Mouse (Mus musculus): ENCODE data around the gene Syngap1.
"Not testable (repeated sequence)": the region's sequence is repeated elsewhere in the genome, so short reads cannot be mapped to it uniquely, and the experiment has no call there.

Gene Syngap1

DNA sequence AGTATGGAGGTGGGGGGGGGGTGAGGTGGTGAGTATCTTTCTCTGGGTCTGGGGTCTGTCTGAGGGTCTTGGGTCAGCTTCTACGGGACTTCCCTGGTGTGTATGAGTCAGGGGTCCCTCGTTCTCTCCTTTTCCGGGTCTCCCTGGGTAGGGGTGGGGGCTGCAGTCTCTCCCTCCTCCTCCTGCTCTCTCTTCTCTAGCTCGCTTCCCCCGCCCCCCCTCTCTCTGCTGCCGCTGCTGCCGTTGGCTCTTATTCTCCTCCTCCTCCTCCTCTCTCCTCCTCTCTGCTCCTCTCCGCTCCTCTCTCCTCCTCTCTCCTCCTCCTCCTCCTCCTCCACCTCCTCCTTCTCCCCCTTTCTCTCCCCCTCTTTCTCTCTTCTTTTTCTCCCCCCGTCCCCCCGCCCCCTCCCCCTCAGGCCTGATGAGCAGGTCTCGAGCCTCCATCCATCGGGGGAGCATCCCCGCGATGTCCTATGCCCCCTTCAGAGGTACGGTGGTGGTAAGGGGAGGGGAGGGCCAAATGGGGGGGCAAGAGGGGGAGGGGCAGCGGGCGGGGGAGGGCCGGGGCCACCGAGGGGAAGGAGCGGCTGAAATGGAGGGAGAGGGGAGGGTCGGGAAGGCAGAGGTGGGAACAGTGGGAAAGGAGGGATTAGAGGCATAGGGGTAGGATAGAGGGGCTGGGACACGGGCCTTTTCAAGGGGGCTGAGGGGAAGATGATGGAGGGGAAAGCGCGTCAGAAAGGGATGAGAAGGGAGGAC, at the start of gene Syngap1:
Gene Syngap1 (plus strand): TSS at position 223 of the 759 bp plus-strand sequence.
- peak; percentile 55 for DNase-seq (ENCODE audit: low spot score)

DNA sequence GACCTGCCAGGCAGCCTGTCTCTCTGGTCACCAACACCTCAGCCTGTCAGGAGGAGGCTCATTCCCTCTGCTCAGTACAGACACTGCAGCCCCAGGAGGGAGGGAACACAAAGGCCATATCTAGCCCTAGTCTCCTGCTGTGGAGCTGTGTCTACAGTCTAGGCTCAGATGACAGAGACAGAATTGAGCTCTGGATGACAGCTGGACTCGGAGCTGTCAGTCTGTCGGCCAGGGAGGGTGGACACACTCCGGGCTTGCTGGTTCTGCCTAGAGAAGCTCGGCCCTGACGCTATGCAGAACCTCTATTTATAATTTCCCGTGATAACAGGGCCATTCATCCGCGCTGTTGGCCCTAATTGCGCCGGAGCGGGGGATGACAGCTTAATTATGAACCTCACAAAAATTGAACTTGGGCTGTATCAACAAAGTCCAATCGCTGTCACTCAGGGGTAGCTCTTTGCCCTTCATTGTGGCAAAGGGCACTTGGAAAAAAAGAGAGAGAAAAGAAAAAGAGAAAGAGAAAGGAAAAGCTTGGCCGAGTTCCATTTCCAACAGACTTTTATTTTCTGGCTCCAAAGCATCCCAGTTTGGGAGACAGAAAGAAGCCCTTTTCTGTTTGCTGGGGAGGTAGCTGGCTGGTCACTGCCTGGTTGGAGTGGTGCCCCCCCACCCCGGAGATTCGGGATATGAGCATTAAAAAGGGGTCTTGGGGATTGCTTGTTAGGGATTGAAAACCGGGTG, 48.2 kb upstream of the Syngap1 start:
- DNase-seq (ENCODE audit: low spot score): no peak

DNA sequence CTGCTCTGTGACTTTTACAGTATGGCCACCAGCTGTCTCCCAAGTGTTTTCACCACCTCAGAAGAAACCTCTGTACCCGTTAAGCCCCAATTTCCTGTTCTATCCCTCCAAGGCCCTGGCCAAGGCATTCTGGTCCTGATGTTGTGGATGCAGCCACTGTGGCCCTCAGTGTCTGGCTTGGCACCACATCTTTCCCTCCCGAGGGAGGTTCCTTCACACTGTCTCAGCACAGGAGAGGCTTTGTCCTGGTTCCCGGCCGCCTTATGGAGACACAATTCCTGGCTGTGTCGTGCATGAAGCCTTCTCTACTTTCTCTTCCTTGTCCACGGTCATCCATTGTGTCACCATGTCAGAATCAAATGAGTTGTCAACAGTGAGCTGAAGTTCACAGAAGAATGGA, 47.6 kb upstream of the Syngap1 start:
- no peak for DNase-seq (ENCODE audit: low spot score)

DNA sequence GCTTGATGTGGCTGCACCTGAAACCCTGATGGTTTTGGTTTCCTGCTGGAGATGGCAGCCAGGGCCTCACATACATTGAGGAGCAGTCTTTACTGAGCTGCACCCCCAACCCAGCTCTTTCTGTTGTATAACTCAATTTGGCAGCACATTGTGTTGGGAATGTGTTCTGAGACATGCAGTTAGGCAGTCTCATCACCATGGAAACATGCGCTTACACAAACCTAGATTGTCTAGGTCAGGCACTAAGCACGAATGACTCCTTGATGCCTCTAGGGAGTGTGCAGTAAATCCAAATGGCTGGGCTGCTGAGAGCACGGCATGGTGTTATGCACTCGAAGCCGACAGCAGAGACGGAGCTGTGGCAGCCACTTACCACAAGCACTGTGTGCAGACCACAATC, 46.7 kb upstream of the Syngap1 start:
- DNase-seq (ENCODE audit: low spot score): no peak

DNA sequence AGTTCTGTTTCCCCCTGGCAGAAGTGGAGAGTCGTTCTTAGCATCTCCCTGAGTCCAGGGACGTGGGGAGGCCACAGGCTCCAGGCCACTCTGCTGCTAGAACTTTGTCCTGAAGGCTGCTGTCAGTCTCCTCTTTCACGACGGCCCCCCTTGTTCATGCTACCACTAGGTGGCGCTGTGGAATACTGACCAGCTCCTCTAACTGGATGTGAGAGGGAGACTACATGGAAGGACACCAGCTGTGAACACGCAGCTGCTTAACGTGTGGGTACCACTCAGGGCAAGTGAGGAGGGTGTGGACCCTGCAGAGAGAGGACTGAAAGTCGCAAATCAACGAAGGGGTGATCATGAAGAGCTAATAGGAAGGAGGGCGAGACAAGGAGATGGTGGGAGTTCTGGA, 45.5 kb upstream of the Syngap1 start:
- DNase-seq (ENCODE audit: low spot score): no peak

DNA sequence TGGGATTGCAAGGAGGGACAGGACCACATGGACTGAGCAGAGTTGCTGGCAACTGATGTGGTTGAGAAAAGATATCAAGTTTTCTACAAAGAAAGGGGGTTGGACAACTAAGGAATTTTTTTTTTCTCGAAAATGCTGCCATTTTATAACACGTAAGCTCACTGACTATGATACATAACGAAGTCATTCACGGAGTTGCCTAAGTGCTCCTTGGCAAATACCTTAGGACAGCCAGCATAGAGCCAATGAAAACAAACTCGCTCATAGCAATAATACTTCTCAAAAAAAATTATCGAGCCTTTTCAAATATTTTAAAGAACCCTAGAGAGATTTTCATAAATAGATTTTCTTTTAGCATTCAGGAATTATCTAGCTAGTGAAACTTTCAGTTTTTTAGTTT, 40.1 kb upstream of the Syngap1 start:
- no peak for DNase-seq (ENCODE audit: low spot score)

DNA sequence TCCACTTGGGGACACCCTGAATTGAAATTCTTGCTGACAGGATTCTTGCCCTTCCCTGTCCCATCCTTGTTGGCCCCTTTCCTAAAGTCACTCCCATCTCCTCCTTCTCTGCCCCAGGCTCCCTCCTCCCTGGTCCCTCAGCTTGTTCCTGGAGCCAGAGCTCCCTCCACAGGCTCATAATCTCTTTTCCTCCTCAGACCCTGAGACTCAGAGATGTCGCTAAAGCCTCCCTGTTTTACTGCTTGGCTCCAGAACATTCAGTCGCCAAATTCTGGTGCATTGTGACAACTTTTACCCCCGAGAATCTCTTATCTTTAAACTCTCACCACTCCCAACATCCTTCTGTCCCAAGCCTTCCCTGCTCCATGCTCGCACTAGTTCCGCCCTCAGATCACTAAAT, 36.7 kb upstream of the Syngap1 start:
- no peak for DNase-seq (ENCODE audit: low spot score)

DNA sequence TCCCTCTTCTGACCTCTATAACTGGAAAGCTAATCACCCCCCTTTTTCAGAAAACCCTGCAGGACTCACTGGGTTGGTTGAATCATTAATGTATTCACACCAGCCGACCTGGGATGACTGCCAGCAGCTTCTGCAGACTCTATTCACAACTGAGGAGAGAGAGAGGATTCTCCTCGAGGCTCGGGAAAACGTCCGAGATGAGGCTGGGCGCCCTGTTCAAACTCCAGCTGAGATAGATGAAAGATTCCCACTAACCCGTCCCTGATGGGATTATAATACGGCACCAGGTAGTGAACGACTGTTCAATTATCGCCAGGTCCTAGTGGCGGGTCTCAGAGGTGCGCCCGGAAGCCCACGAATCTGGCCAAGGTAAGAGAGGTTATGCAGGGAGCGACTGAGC, 33.5 kb upstream of the Syngap1 start:
- DNase-seq (ENCODE audit: low spot score): not testable (repeated sequence)

DNA sequence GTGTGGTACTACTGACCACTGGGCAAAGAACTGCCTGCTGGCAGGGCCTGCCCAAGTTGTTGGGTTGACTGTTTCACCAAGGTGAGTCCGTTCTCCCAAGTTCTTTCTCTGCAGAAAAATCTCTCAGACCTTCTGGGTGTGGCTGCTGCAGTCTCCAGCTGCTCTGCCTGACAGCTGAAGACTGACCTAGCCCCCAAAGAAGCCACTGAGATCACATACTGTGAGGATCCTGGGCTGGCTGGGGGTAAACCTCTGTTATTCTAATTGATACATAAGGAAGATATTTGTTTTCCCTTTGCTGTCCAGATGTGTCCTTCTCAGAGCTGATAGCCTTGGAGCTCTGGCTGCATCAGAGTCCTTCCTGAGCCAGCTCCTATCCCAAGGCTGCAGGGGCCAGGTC, 25.8 kb upstream of the Syngap1 start:
- no peak for DNase-seq (ENCODE audit: low spot score)

DNA sequence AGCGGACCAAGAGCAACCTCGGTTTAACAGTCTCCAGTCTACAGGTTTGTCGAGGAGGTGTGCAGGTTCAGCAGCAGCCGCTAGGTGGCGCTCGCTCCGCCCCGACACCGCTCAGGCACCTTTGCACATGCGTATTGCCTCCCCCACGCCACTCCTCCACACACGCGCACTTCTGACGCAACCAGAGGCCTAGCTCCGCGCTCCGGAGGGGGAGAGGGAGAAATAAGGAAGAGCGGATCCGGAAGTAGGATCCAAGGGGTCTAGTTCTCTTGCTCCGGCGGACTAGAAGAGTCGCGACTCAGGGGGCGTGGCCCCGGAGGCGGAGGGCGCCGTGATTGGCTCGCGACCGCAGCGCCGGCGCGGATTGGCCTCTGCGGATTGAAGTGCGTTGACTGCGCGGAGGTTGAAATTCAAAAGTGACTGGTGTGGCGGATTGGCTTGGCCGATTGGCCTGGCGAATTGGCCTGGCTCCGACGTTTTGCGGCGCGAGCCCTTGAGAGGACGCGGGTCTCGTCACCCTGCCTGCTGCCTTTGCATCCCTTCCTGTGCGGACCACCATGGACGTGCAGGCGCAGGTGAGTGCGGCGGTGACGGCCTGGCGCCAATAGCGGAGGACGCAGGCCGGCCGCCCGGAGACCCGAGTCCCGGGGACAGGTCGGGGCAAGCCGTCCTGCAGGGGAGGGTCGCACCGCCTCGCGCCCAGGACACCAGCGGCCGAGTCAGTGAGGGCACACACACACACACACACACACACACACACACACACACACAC, 24.2 kb upstream of the Syngap1 start, which contains the start of gene Kifc5b:
Gene Kifc5b (plus strand): TSS at position 381 of the 772 bp plus-strand sequence.
- peak; percentile 99 for DNase-seq (ENCODE audit: low spot score)

DNA sequence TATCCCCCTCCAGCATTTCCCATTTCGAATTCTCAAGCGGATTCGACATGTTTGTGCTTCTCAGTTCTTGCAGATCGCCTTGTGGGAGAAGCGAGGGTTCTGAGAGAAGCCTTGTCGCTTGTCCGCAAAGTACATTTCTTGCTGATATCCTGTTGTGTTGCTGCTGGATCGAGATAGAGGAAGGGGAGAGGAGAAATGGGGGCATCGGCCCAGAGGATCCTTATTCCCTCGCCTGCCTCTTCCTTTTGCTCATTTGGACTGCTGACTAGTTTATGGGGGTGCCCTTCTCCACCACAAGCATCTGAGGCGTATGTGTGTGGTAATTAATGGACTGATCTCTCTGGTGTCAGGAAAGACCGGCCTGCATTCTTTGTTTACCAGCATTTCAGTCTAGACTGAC, 23.5 kb upstream of the Syngap1 start:
- DNase-seq (ENCODE audit: low spot score): not testable (repeated sequence)

DNA sequence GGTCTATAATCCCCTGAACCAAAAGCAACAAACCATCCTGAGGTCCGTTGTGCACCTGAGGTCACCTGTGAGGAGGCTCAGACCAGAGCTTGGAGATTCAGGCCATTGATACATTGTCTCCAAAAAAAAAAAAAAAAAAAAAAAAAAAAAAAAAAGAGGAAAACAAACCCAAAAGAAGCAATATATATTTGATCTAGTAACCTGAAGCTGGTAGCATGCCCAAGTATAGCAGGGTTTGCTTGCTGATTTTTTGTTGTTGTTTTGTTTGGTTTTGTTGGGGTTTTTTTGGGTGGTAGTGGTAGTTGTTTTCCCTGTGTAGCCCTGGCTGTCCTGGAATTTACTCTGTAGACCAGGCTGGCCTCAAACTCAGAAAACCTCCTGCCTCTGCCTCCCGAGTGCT, 22.7 kb upstream of the Syngap1 start:
- no peak for DNase-seq (ENCODE audit: low spot score)

DNA sequence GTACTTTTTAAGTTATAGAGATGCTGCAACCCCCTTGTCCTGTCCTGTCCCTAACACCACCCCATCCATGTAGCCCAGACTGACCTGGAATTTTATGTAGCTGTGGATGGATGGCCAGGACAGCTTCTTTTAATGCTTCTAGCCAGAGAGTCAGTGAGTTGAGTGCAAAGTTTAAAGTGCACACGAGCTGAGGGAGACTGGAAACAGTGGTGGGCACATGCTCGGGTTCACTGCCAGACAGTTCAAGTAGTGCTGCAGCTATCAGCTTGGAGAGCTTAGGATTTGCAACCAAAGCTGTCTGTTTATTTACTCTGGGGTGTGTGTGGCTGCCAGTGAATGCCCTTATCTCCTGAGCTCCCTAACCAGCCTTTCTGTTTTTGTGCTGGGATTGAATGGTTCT, 21.5 kb upstream of the Syngap1 start:
- DNase-seq (ENCODE audit: low spot score): peak; percentile 53

DNA sequence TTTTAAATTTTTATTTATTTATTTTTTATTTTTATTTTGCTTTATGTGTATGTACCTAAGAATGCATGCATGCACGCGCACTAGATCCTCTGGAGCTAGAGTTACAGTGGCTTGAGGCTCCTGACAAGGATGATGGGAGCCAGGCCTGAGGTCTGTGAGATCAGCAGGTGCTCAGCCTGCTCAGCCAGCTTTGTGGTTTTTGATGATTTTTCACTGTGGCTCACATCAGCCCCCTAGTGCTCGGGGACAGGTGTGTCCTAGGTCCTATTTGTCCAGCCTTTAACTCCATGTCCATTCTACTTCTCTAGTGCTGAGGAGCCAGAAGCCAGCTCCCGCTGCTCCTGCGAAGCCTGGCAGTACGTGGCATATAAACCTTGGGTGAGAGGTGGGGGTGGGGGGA, 18.7 kb upstream of the Syngap1 start:
- not testable (repeated sequence) for DNase-seq (ENCODE audit: low spot score)

DNA sequence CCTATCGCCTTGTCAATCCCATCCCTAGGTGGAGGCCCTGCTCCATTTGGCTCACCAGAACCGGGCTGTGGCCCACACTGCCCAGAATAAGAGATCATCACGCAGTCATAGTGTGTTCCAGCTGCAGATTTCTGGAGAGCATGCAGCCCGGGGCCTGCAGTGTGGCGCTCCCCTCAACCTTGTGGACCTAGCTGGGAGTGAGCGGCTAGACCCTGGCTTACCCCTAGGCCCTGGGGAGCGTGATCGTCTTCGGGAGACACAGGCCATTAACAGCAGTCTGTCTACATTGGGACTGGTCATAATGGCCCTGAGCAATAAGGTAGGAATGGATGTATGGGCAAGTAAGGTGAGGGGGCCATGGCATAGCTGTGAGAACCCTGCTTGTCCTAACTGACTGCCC, 15.6 kb upstream of the Syngap1 start:
- DNase-seq (ENCODE audit: low spot score): not testable (repeated sequence)

DNA sequence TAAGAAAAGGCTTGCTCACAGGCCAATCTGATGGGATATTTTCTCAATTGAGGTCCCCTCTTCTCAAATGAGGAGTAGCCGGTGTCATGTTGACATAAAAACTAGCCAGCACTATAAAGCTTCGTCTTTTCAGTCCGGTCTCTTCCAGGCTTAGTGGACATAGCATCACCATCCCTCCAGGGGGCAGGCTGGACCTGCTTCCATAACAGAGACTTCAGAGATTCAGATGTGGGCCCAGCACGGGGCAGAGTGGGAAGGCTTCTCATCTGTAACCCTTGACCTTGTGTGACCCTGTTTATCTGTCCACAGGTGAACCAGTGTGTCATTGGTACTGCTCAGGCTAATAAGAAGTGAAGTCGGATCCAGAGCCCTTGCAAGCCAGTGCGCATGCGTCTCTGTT, 9.3 kb upstream of the Syngap1 start:
- not testable (repeated sequence) for DNase-seq (ENCODE audit: low spot score)

DNA sequence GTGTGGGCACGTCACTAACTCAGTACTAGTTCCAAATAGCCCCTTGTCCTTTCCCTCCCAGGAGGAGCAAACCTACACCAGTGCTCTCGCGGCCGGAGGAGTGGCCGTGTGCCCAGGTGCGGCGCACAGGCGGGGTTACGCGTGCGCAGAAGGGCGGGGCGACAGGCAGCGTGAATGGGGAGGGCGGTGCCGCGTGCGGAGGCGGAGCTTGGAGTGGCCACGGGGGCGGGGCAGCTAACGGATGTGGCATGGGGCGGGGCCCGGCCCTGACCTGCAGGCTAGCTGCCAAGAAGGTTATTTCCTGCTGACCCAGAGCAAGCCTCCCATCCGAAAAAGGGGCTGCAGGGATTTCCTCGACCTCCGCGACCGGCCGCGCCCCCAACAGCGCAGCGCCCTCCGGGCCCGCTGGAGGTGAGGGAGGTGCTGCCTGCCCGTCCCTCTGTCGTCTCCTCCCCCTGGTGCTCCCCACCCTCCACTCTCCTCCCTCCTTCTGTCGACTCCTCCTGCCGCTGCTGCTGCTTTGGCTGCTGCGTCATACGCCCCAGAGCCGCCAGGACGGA, 8.1 kb upstream of the Syngap1 start, which contains the start of gene Phf1:
Gene Phf1 (plus strand): TSS at position 214 of the 560 bp plus-strand sequence.
- DNase-seq (ENCODE audit: low spot score): peak; percentile 97

DNA sequence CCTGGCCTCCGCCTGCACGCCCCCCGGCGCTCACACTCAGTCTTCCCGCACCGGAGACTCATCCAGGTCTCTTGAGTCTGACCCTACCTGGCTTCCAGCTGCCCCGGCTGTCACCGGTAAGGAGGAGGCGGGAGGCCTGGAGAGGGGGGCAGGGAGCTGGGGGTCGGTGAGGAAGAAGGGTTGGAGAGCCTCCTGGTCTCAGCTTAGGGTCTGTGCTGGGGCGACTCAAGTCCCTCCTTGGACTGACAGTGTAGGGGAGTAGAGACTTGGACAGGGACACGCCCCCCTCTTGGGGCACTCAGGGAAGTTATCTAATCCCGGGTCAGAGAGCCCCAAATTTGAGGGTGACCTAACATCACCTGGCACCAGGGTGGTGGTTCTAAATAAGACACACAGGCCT, 7.6 kb upstream of the Syngap1 start:
- no peak for DNase-seq (ENCODE audit: low spot score)

DNA sequence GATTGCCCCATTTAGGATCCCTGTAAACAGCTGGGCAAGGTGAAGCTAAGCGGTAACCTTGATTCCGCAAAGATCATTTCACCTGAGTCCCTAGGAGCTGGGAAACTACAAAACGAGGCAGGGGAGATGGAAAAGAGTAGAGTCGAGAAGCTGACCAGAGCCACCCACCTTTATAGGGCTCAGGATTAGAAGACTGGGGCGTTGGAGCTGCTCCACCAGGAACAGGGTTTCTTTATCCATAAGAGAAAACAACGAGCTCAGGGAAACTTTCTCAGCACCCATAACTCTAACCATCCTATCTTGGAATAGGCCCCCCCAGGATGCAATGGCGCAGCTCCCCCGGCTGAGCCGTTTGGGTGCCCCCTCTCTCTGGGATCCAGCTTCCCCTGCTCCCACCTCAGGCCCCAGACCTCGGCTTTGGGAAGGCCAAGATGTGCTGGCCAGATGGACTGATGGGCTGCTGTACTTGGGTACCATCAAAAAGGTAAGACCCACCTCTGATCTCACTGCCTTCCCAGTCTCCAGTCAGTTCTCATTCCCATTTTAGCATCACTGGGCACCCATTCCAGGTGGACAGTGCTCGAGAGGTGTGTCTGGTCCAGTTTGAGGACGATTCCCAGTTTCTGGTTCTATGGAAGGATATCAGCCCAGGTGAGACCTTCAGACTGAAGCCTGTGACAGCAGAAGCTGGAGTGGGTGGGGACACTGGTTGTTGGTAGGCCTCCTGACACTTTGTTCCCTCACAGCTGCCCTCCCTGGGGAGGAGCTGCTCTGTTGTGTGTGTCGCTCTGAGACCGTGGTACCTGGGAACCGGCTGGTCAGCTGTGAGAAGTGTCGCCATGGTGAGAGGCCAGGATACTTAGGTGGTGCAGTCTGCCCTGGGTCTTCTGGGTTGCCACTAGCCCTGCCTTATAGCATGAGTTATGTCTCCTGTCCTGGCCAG, 6.9 kb upstream of the Syngap1 start:
- DNase-seq (ENCODE audit: low spot score): no peak

DNA sequence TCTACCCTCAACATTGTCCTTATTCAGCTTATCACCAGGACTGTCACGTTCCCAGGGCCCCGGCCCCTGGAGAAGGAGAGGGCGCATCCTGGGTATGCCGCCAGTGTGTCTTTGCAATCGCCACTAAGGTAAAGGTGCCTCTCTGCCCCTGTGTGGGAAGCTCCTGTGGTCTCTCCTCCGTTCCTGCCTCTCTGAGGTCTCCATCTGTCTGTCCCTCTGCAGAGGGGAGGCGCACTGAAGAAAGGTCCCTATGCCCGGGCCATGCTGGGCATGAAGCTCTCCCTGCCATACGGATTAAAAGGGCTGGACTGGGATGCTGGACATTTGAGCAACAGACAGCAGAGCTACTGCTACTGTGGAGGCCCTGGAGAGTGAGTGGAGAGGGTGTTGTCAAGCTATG, 6.0 kb upstream of the Syngap1 start:
- DNase-seq (ENCODE audit: low spot score): no peak

DNA sequence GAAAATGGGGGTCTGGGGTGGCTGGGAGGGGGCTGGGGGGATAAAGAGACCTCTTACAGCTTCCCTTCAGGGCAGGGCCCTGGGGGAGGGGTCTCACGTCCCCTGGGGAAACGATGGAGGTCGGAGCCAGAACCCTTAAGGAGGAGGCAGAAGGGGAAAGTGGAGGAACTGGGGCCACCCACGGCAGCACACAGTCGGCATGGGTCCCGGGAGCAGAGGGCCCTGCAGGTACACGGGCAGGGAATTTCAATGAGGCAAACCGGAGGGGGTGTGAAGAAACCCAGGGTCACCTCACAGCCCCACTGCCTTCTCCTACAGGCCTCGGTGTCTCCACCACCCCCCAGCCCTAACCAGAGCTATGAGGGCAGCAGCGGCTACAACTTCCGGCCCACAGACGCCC, 4.6 kb upstream of the Syngap1 start:
- no peak for DNase-seq (ENCODE audit: low spot score)

All from yolk sac, embryonic 10.5 days (tissue).